Mouse (Mus musculus) NIH3T3 (cell line): ENCODE measurements at regions not wholly inside any gene's neighbourhood (a gene's known extent, or its start where the extent isn't known, plus 50 kb on each side); places are given as distances from the start of the nearest gene placed in this dataset.

ENCODE experiments used
- DNase-seq: peaks from one replicate; pipeline ENCODE4 v3.0.0-alpha.2; 2012; ENCODE audit warnings: low read depth

- DNase-seq = no peak
Observed at GRCm38 (mm10) chr12:58443007-58443406, 173.9 kb upstream of the Clec14a start.

- DNase-seq = no peak
Observed at GRCm38 (mm10) chr12:58441962-58442361, 172.9 kb upstream of the Clec14a start.

GRCm38 (mm10) chr12:58440666-58441065 is 171.6 kb upstream of the Clec14a start:
- DNase-seq = no peak

- no peak for DNase-seq
Observed at GRCm38 (mm10) chr12:58437031-58437430, 167.9 kb upstream of the Clec14a start.

- DNase-seq = no peak
Observed at GRCm38 (mm10) chr12:58434504-58434903, 165.4 kb upstream of the Clec14a start.

GRCm38 (mm10) chr12:58429929-58430328 is 160.8 kb upstream of the Clec14a start:
- no peak for DNase-seq

GRCm38 (mm10) chr12:58426758-58427157 is 157.7 kb upstream of the Clec14a start:
- no peak for DNase-seq

GRCm38 (mm10) chr12:58425961-58426360 is 156.9 kb upstream of the Clec14a start:
- DNase-seq = peak; percentile 41

- no peak for DNase-seq
Observed at GRCm38 (mm10) chr12:58423581-58423980, 154.5 kb upstream of the Clec14a start.

GRCm38 (mm10) chr12:58401904-58402303 is 132.8 kb upstream of the Clec14a start:
- DNase-seq = no peak

GRCm38 (mm10) chr12:58360258-58360657 is 91.2 kb upstream of the Clec14a start:
- DNase-seq = no peak

GRCm38 (mm10) chr12:58334163-58334562 is 65.1 kb upstream of the Clec14a start:
- no peak for DNase-seq

- DNase-seq = no peak
Observed at GRCm38 (mm10) chr12:58329913-58330312, 60.8 kb upstream of the Clec14a start.

- no peak for DNase-seq
Observed at GRCm38 (mm10) chr12:58323953-58324352, 54.9 kb upstream of the Clec14a start.
